Mouse (Mus musculus): ENCODE data around the gene Usp7.

Usp7 gene

GRCm38 (mm10) chr16:8720447-8720846 lies 71.7 kb downstream of the Usp7 start:
- DNase-seq (ENCODE audit: low spot score): no peak

- DNase-seq (ENCODE audit: low spot score): no peak
These were observed 74.4 kb downstream of the Usp7 start for GRCm38 (mm10) chr16:8717744-8718143.

- DNase-seq (ENCODE audit: low spot score): no peak
These were observed 75.8 kb downstream of the Usp7 start for GRCm38 (mm10) chr16:8716300-8716699.

- no peak for DNase-seq (ENCODE audit: low spot score)
These were observed 76.5 kb downstream of the Usp7 start for GRCm38 (mm10) chr16:8715513-8716080.

- no peak for DNase-seq (ENCODE audit: low spot score)
These were observed 77.3 kb downstream of the Usp7 start for GRCm38 (mm10) chr16:8714851-8715250.

- no peak for DNase-seq (ENCODE audit: low spot score)
These were observed 80.1 kb downstream of the Usp7 start for GRCm38 (mm10) chr16:8711998-8712397.

GRCm38 (mm10) chr16:8700586-8700985 lies 91.5 kb downstream of the Usp7 start:
- DNase-seq (ENCODE audit: low spot score): no peak

- no peak for DNase-seq (ENCODE audit: low spot score)
These were observed 92.6 kb downstream of the Usp7 start for GRCm38 (mm10) chr16:8699556-8699955.

GRCm38 (mm10) chr16:8691206-8691605 lies 100.9 kb downstream of the Usp7 start:
- no peak for DNase-seq (ENCODE audit: low spot score)

GRCm38 (mm10) chr16:8689979-8690656 lies 102.0 kb downstream of the Usp7 start:
- DNase-seq (ENCODE audit: low spot score): peak; percentile 17

- no peak for DNase-seq (ENCODE audit: low spot score)
These were observed 104.5 kb downstream of the Usp7 start for GRCm38 (mm10) chr16:8687559-8688112.

- DNase-seq (ENCODE audit: low spot score): no peak
These were observed 105.1 kb downstream of the Usp7 start for GRCm38 (mm10) chr16:8686871-8687535.

GRCm38 (mm10) chr16:8686121-8686870 lies 105.8 kb downstream of the Usp7 start:
- DNase-seq (ENCODE audit: low spot score): peak; percentile 74

GRCm38 (mm10) chr16:8685087-8685486 lies 107.0 kb downstream of the Usp7 start:
- no peak for DNase-seq (ENCODE audit: low spot score)

GRCm38 (mm10) chr16:8680470-8680869 lies 111.6 kb downstream of the Usp7 start, which contains the start of gene Gm5767:
Gene Gm5767, plus strand, starts transcription at chr16:8680770.
- DNase-seq (ENCODE audit: low spot score): no peak

GRCm38 (mm10) chr16:8679780-8680179 lies 112.3 kb downstream of the Usp7 start:
- no peak for DNase-seq (ENCODE audit: low spot score)

- DNase-seq (ENCODE audit: low spot score): no peak
These were observed 113.4 kb downstream of the Usp7 start for GRCm38 (mm10) chr16:8678676-8679075.

- no peak for DNase-seq (ENCODE audit: low spot score)
These were observed 114.1 kb downstream of the Usp7 start for GRCm38 (mm10) chr16:8678035-8678434.

GRCm38 (mm10) chr16:8676800-8677199 lies 115.3 kb downstream of the Usp7 start:
- no peak for DNase-seq (ENCODE audit: low spot score)

- DNase-seq (ENCODE audit: low spot score): no peak
These were observed 115.9 kb downstream of the Usp7 start for GRCm38 (mm10) chr16:8676228-8676627.

GRCm38 (mm10) chr16:8675559-8675958 lies 116.5 kb downstream of the Usp7 start:
- no peak for DNase-seq (ENCODE audit: low spot score)

GRCm38 (mm10) chr16:8674165-8674564 lies 117.9 kb downstream of the Usp7 start:
- no peak for DNase-seq (ENCODE audit: low spot score)

All from layer of hippocampus, adult 9-10 months (tissue).